Mouse (Mus musculus): ENCODE results near the gene Ebi3. TPM values are rescaled to one million over a fixed set of nuclear protein-coding genes. Genes with fewer than 3 reads are reported as not detected.

The Ebi3 gene
- polyA plus RNA-seq, 1 experiment from 2014 or later = 2.1 TPM

Other genes with a start within 250 kb of the Ebi3 start
- gene Pot1b, start 240.0 kb upstream of the Ebi3 start, polyA plus RNA-seq (2015; fragmentation: Nextera tagmentation; extraction: Ambion mirVana) = 8.1 and 8.8 TPM in 2 replicates
- 0.19 and 0.27 TPM in 2 replicates for gene Adgre4, start 202.7 kb upstream of the Ebi3 start, polyA plus RNA-seq (2015; fragmentation: Nextera tagmentation; extraction: Ambion mirVana)
- gene Zfp119a, start 73.7 kb upstream of the Ebi3 start, polyA plus RNA-seq (2015; fragmentation: Nextera tagmentation; extraction: Ambion mirVana) = 8.5 and 9.1 TPM in 2 replicates
- gene Zfp959, start 60.5 kb upstream of the Ebi3 start, polyA plus RNA-seq (2015; fragmentation: Nextera tagmentation; extraction: Ambion mirVana) = 12.2 and 13.4 TPM in 2 replicates
- 6.7 and 6.8 TPM in 2 replicates for gene Zfp119b, start 3.1 kb upstream of the Ebi3 start, polyA plus RNA-seq (2015; fragmentation: Nextera tagmentation; extraction: Ambion mirVana)
- 26.4 and 28.3 TPM in 2 replicates for gene Yju2, start 6.5 kb downstream of the Ebi3 start, polyA plus RNA-seq (2015; fragmentation: Nextera tagmentation; extraction: Ambion mirVana)
- gene Shd, start 17.8 kb downstream of the Ebi3 start, polyA plus RNA-seq (2015; fragmentation: Nextera tagmentation; extraction: Ambion mirVana) = 6.7 and 8.3 TPM in 2 replicates
- gene Fsd1, start 33.9 kb downstream of the Ebi3 start, polyA plus RNA-seq (2015; fragmentation: Nextera tagmentation; extraction: Ambion mirVana) = 7.7 and 8.1 TPM in 2 replicates
- gene Stap2, start 52.9 kb downstream of the Ebi3 start, polyA plus RNA-seq (2015; fragmentation: Nextera tagmentation; extraction: Ambion mirVana) = 17.4 and 18.3 TPM in 2 replicates
- 103 and 116 TPM in 2 replicates for gene Mpnd, start 53.1 kb downstream of the Ebi3 start, polyA plus RNA-seq (2015; fragmentation: Nextera tagmentation; extraction: Ambion mirVana)
- 169 and 174 TPM in 2 replicates for gene Sh3gl1, start 84.0 kb downstream of the Ebi3 start, polyA plus RNA-seq (2015; fragmentation: Nextera tagmentation; extraction: Ambion mirVana)
- 31.4 and 32.4 TPM in 2 replicates for gene Chaf1a, start 87.8 kb downstream of the Ebi3 start, polyA plus RNA-seq (2015; fragmentation: Nextera tagmentation; extraction: Ambion mirVana)
- 37.5 and 41.3 TPM in 2 replicates for gene Ubxn6, start 122.4 kb downstream of the Ebi3 start, polyA plus RNA-seq (2015; fragmentation: Nextera tagmentation; extraction: Ambion mirVana)
- 111 and 119 TPM in 2 replicates for gene Hdgfl2, start 127.0 kb downstream of the Ebi3 start, polyA plus RNA-seq (2015; fragmentation: Nextera tagmentation; extraction: Ambion mirVana)
- 0.10 and 0.19 TPM in 2 replicates for gene Plin4, start 157.2 kb downstream of the Ebi3 start, polyA plus RNA-seq (2015; fragmentation: Nextera tagmentation; extraction: Ambion mirVana)
- gene Plin5, start 165.0 kb downstream of the Ebi3 start, polyA plus RNA-seq (2015; fragmentation: Nextera tagmentation; extraction: Ambion mirVana) = 0.95 and 1.2 TPM in 2 replicates
- 0.55 TPM in 2 replicates for gene Lrg1, start 169.4 kb downstream of the Ebi3 start, polyA plus RNA-seq (2015; fragmentation: Nextera tagmentation; extraction: Ambion mirVana)
- gene Sema6b, start 187.7 kb downstream of the Ebi3 start, polyA plus RNA-seq (2015; fragmentation: Nextera tagmentation; extraction: Ambion mirVana) = 2.1 TPM in 2 replicates
- 15.3 and 18.3 TPM in 2 replicates for gene Tnfaip8l1, start 209.8 kb downstream of the Ebi3 start, polyA plus RNA-seq (2015; fragmentation: Nextera tagmentation; extraction: Ambion mirVana)
- 103 TPM in 2 replicates for gene Mydgf, start 231.3 kb downstream of the Ebi3 start, polyA plus RNA-seq (2015; fragmentation: Nextera tagmentation; extraction: Ambion mirVana)

Data from lung, embryonic 15.5 days (tissue).